Mouse (Mus musculus) midbrain, embryonic 16.5 days (tissue): ENCODE data around the gene Car10. TPM values are rescaled to one million over a fixed set of nuclear protein-coding genes. Genes with fewer than 3 reads are reported as not detected.

Experiments
- ATAC-seq: fragments of 200-750 bp; cut with Nextera tagmentation; 2 replicates; pipeline ENCODE4 v1.8.0; 2017; ENCODE audit warnings: moderate TSS enrichment
- H3K27ac ChIP-seq: fragments of 300-500 bp; sonication (generic); 2 replicates; pipeline ENCODE4 v1.5.1; 2014; ENCODE audit warnings: mild to moderate bottlenecking, low read length, mixed read lengths
- H3K27me3 ChIP-seq: fragments of 300-500 bp; sonication (generic); 2 replicates; pipeline ENCODE4 v1.6.1; 2014; ENCODE audit warnings: low read depth, low read length, mixed read lengths; ENCODE audit not compliant: control insufficient read depth, insufficient read depth
- H3K36me3 ChIP-seq: fragments of 300-500 bp; sonication (generic); 2 replicates; pipeline ENCODE4 v1.6.1; 2014; ENCODE audit warnings: mild to moderate bottlenecking, low read length, moderate library complexity, mixed read lengths; ENCODE audit not compliant: control insufficient read depth, insufficient read depth
- H3K4me1 ChIP-seq: fragments of 300-500 bp; sonication (generic); 2 replicates; pipeline ENCODE4 v1.6.1; 2014; ENCODE audit warnings: mild to moderate bottlenecking, low read length, mixed read lengths; ENCODE audit not compliant: control insufficient read depth, insufficient read depth
- H3K4me2 ChIP-seq: fragments of 300-500 bp; sonication (generic); 2 replicates; pipeline ENCODE4 v1.6.1; 2014; ENCODE audit warnings: mild to moderate bottlenecking, low read length, mixed read lengths
- H3K4me3 ChIP-seq: fragments of 300-500 bp; sonication (generic); 2 replicates; pipeline ENCODE4 v1.5.1; 2014; ENCODE audit warnings: low read depth, mild to moderate bottlenecking, low read length, moderate library complexity, mixed read lengths
- H3K9ac ChIP-seq: fragments of 300-500 bp; sonication (generic); 2 replicates; pipeline ENCODE4 v1.6.1; 2014; ENCODE audit warnings: low read depth, low read length, mixed read lengths
- H3K9me3 ChIP-seq: fragments of 300-500 bp; sonication (generic); replicated peaks from 2 replicates; pipeline ENCODE4 v1.6.1; 2014; ENCODE audit warnings: mild to moderate bottlenecking, low read length, mixed read lengths; ENCODE audit not compliant: control insufficient read depth, poor library complexity, severe bottlenecking
- WGBS: fragments of 180-500 bp; shearing (Covaris S2); extraction: QIAGEN DNeasy Blood & Tissue Kit; methylation state at CpG from one replicate; pipeline ENCODE4 v1.1.7; 2014; 5-methylcytosine and 5-hydroxymethylcytosine counted together
- polyA plus RNA-seq: library from polyadenylated mRNA; unstranded; fragments of >200 nt; fragmentation: Nextera tagmentation; extraction: Ambion mirVana; gene quantifications from 2 replicates; pipeline ENCODE4 v1.2.1, GENCODE M21; 2015

The Car10 gene
- polyA plus RNA-seq, 1 experiment from 2014 or later: 65.4 TPM

DNA sequence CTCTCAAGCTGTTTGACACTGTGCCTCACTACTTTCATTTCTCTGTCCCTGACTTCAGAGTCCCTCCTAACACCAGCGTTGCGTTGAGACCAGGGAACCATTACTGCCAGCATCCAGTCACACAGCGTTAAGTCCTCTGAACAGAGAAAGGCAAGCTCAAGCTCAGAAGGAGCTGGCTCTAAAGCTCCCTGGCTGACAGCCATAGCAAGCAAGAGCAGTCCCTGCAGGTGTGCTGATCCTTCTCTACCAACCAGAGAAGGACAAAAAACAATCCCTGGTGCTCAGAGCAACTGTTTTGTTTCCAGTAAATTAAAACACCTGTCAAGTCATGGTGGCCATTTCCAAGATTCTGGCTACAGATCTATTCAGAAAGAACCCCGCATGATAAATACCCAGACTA lies 514.2 kb downstream of the Car10 start:
- H3K4me2 ChIP-seq: no peak overlapping the region
- ATAC-seq: no peak
- no peaks in the 10 kb centered on the region for H3K4me1 ChIP-seq
- H3K27ac ChIP-seq: no peak overlapping the region
- no peaks in the 10 kb centered on the region for H3K27me3 ChIP-seq
- H3K4me3 ChIP-seq: no peak overlapping the region
- H3K9ac ChIP-seq: no peak overlapping the region
- no peaks in the 10 kb centered on the region for H3K9me3 ChIP-seq
- WGBS: 80% methylated on average over 4 of the region's 4 CpGs
- no peaks in the 10 kb centered on the region for H3K36me3 ChIP-seq

DNA sequence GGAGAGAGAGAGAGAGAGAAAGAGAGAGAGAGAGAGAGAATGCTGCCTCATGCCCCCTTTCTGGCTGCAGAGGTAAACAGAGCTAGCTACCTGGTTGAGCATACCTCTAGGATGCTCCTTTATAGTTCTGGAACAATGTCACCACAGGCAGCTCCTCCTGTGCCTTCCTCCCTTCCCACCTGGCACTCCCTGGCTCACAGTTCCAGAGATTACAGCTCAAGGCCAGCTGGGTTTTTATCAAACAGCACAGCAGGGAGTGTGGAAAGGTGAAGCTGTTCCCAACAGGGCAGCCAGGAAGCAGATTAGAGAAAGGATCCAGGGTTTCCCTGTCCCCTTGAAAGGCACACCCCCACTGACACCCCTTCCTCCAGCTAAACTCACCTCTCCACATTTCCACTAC lies 517.0 kb downstream of the Car10 start:
- H3K9me3 ChIP-seq: no peaks in the 10 kb centered on the region
- H3K4me2 ChIP-seq: no peak overlapping the region
- ATAC-seq: no peak
- H3K27me3 ChIP-seq: no peaks in the 10 kb centered on the region
- H3K36me3 ChIP-seq: no peaks in the 10 kb centered on the region
- H3K4me1 ChIP-seq: no peaks in the 10 kb centered on the region
- no peak overlapping the region for H3K27ac ChIP-seq
- no peak overlapping the region for H3K4me3 ChIP-seq
- H3K9ac ChIP-seq: no peak overlapping the region

DNA sequence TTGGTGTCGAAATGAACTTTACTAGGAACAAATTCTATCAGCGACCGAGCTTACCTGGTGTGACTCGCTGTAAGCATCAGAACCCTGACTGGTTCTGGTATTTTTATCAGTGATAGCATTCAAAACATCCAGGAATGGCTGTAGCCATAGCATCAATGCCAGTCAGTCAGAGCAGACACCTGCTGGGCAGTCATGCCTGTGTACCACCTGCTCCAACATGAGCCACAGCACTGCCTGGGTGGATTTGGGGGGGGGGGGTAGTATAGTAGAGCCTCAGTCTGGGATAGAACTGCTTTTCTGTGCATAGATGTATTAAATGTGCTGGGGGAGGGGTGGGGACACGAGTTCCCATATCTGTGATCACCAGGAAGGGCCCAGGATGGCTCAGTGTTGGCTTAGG lies 525.8 kb downstream of the Car10 start:
- Histone ChIP-seq H3K27ac (no peak overlapping the region), H3K27me3 (no peaks in the 10 kb centered on the region), H3K9me3 (no peaks in the 10 kb centered on the region), H3K9ac (no peak overlapping the region), H3K4me1 (no peaks in the 10 kb centered on the region), H3K4me3 (no peak overlapping the region), H3K36me3 (no peaks in the 10 kb centered on the region), H3K4me2 (no peak overlapping the region)
- 82% methylated on average over 5 of the region's 5 CpGs for WGBS
- no peak for ATAC-seq

DNA sequence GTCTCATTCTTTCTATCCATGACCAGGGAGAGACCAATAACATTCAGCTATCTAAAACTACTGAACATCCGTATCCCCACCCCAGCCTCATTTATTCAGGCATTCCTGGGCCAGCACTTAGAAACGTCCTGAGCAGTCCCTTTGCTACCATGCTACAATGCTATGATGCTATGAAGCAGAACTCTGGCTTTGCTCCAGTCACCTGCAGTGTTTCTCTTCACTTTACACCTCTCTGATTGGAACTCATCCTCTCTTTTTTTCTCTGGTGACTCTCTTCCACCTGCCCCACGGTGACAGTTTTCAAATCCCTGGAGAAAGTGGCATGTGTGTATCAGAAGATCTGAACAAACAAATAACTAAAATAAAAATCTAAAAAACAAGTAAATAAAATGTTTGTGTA lies 541.6 kb downstream of the Car10 start:
- 69% methylated on average over 3 of the region's 3 CpGs for WGBS
- peaks cover 5% of the 10 kb centered on the region; the same call in 1 of the 2 replicates for H3K4me1 ChIP-seq
- H3K27me3 ChIP-seq: no peaks in the 10 kb centered on the region
- no peak for ATAC-seq
- no peak overlapping the region for H3K4me2 ChIP-seq
- no peak overlapping the region for H3K27ac ChIP-seq
- H3K9me3 ChIP-seq: no peaks in the 10 kb centered on the region
- H3K4me3 ChIP-seq: no peak overlapping the region
- no peak overlapping the region for H3K9ac ChIP-seq
- no peaks in the 10 kb centered on the region for H3K36me3 ChIP-seq

DNA sequence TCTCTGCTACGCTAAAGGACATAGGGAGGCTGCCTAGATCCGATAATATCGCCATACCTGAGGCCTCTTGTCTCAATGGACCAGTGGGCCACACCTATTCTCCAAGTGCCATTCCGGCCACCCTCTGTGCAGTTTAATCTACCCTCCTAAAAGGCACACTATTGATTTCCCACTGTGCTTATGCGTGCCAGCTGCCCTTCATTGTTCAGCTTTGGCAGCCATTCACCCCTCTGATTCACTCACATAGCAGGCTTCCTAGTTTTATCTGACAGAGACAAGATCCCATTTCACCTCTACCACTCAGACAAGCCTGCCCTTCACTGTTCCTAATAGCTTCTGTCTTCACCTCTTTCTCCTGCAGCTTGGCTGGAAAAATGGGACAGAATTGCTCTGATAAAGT lies 543.1 kb downstream of the Car10 start:
- Histone ChIP-seq H3K9me3 (no peaks in the 10 kb centered on the region), H3K27ac (no peak overlapping the region), H3K36me3 (no peaks in the 10 kb centered on the region), H3K4me2 (no peak overlapping the region), H3K27me3 (no peaks in the 10 kb centered on the region), H3K4me3 (no peak overlapping the region), H3K9ac (no peak overlapping the region), H3K4me1 (peaks cover 5% of the 10 kb centered on the region; the same call in 1 of the 2 replicates)
- ATAC-seq: no peak
- WGBS: 18% methylated on average over 5 of the region's 5 CpGs

DNA sequence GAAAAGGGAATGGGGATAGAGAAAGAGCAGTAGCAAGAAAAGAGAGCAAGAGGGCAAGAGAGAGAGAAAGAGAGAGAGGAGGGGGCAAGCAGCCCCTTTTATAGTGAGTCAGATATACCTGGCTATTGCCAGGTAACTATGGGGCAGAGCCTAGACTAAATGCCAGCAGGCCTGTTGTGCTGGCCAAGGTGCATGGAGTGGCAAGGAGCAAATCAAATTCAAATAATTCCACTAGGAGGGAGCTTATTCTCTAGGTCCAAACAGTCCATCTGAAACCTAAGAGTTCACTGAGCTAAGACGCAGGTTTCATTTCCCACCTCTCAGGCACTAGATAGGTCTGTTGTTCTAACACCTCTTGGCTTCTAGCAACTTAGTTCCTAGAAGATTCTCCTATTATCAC lies 544.5 kb downstream of the Car10 start:
- Histone ChIP-seq H3K9ac (no peak overlapping the region), H3K4me2 (no peak overlapping the region), H3K9me3 (no peaks in the 10 kb centered on the region), H3K27me3 (no peaks in the 10 kb centered on the region), H3K36me3 (no peaks in the 10 kb centered on the region), H3K27ac (no peak overlapping the region), H3K4me3 (no peak overlapping the region), H3K4me1 (peaks cover 5% of the 10 kb centered on the region; the same call in 1 of the 2 replicates)
- 91% methylated on average over 1 of the region's 1 CpGs for WGBS
- no peak for ATAC-seq

DNA sequence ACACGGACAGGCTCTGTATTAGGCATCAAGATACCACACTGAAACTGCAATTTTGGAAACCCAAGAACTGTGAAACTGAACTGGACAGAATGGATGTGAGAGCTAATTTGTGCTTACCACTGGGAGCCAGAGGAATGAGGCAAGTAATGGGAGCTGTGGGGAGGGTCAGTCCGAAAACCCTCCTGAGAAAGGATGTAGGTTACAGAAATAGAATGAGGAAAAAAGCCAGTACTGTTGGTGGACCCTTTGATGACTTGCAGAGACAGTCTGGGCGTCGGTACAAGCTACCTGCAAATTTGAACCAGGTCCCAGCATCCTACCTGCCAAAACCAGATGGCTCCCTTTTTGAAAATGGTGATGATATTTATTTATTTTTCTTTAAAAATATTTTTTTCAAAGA lies 545.2 kb downstream of the Car10 start:
- no peak overlapping the region for H3K27ac ChIP-seq

DNA sequence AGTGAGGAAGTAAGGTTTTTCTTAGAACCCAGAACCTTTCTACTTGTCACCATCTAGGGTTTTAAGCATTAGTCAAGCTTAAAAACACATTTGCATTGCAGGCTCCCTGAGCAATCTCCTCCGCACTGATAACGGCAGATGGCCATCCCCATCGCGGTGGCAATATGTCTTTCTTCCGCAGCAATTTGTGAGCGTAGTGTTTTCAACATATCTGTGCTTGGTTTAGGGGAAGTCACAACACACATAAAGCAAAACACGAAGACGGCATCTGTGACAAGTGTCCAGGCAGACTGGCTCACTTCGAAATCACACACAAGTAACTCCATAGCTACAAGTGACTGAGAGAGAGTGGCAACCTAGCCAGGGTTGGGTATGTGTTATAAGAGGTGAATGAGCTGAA lies 545.6 kb downstream of the Car10 start:
- no peak for ATAC-seq
- no peak overlapping the region for H3K9ac ChIP-seq
- 95% methylated on average over 9 of the region's 9 CpGs for WGBS
- no peak overlapping the region for H3K27ac ChIP-seq
- H3K9me3 ChIP-seq: no peaks in the 10 kb centered on the region
- H3K4me2 ChIP-seq: no peak overlapping the region
- H3K4me1 ChIP-seq: peaks cover 5% of the 10 kb centered on the region; the same call in 1 of the 2 replicates
- H3K4me3 ChIP-seq: no peak overlapping the region
- H3K36me3 ChIP-seq: no peaks in the 10 kb centered on the region
- no peaks in the 10 kb centered on the region for H3K27me3 ChIP-seq

More for the DNA sequence above, 545.2 kb downstream of the Car10 start:
- H3K4me1 ChIP-seq: peaks cover 5% of the 10 kb centered on the region; the same call in 1 of the 2 replicates
- 92% methylated on average over 4 of the region's 4 CpGs for WGBS
- no peak overlapping the region for H3K4me3 ChIP-seq
- ATAC-seq: no peak
- H3K9ac ChIP-seq: no peak overlapping the region
- no peaks in the 10 kb centered on the region for H3K36me3 ChIP-seq
- no peaks in the 10 kb centered on the region for H3K9me3 ChIP-seq
- no peak overlapping the region for H3K4me2 ChIP-seq
- H3K27me3 ChIP-seq: no peaks in the 10 kb centered on the region

DNA sequence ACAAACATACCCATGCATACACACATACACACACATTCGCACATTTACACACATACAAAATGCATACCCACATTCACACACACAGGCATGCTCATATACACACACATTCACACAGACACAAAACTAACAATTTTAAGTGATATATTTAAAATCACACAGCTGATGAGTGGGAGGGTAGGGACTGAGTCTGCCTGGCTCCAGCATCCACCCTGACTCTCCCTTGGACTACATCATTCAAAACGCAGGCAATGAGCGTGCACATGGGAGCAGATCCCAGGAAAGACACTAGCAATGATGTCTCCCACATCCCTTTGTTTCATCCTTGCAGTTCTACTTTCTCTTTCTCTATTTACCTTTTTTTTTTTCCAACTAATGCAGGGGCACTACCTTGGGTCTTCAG lies 548.4 kb downstream of the Car10 start:
- H3K4me2 ChIP-seq: no peak overlapping the region
- 97% methylated on average over 3 of the region's 3 CpGs for WGBS
- H3K36me3 ChIP-seq: no peaks in the 10 kb centered on the region
- no peak overlapping the region for H3K4me3 ChIP-seq
- no peak overlapping the region for H3K9ac ChIP-seq
- no peaks in the 10 kb centered on the region for H3K27me3 ChIP-seq
- no peaks in the 10 kb centered on the region for H3K9me3 ChIP-seq
- H3K27ac ChIP-seq: no peak overlapping the region
- ATAC-seq: no peak
- H3K4me1 ChIP-seq: no peaks in the 10 kb centered on the region
